Mouse (Mus musculus): ENCODE measurements around the gene Rad51c.

DNA sequence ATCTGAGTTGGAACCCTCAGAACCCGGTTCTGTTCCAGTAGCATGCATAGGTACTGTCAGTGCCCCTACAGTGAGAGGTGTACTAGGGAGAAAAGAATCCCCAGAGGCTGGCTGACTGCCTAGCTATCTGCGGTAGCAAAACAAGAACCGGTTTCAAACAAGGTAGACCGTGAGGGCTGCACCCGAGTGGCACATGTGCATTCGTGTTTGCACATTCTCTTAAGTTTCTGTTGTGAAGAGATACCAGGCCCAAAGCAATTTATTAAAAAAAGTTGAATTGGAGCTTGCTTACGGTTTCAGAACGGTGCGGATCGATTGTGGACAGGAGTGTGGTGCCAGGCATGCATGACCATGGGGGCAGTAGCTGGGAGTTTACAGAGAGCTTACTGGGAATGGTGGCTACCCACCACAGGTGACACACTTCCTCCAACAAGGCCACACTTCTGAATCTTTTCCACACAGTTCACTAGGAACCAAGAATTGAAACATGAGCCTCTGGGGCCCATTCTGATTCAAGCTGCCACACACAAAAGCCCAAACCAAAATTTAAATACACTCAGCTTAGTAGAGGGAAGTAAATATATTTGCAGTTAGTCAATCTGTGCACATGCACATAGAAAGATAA is 35.2 kb upstream of the Rad51c start:
- no peak for TF ChIP-seq TAL1 (conservative IDR thresholded peaks at IDR 0.05; ENCODE audit: low read depth, low read length)
- TF ChIP-seq CTCF (IDR thresholded peaks at IDR 0.05; ENCODE audit: low read depth, low read length): no peak
